Mouse (Mus musculus) gastrocnemius, postnatal 36 days (tissue): ENCODE measurements around the gene Lgals4. TPM values are rescaled to one million over a fixed set of nuclear protein-coding genes. Genes with fewer than 3 reads are reported as not detected.

Source experiments
- DNase-seq, 2 experiments: peaks; one replicate each; pipeline ENCODE4 v3.0.0; 2022
- intact Hi-C: fragments of 180-260 bp; cut with DNase I; formaldehyde crosslinking; loops from one replicate; pipeline ENCODE4 v1.15.1; 2025
- total RNA-seq, 2 experiments: library from RNA; stranded (reverse); gene quantifications; 2 replicates each; pipeline ENCODE4 v1.2.3; 2021

Gene Lgals4
- total RNA-seq, 2 experiments from 2014 or later = 2.5 to 3.1 TPM

DNA sequence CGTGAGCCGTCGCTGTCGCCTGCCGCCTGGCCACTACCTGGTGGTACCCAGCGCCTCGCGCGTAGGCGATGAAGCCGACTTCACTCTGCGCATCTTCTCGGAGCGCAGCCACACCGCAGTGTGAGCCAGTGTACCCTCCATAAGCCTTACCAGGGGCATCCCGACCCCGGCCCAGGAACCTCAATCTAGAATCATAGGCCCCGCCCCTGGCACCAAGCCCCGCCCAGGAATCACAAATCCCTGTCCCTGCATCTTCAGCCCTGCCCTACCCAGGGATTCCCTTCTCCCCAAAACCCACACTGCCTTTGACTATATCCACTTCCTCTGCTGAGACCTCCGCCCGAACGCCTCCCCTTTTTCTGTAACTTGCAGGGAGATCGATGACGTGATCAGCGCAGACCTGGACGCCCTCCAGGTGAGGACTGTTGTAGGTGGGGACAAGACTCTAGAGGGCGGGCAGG is 55.1 kb downstream of the Lgals4 start:
- DNase-seq = no peak
- intact Hi-C loops = no loop called here

Other genes with a start within 250 kb of the Lgals4 start
- gene Samd4b, start 235.7 kb upstream of the Lgals4 start, total RNA-seq = 10 to 100 TPM; 11.6 to 13.9 TPM
- 1 to 10 TPM; 1.8 to 2.5 TPM for gene Pak4, start 235.7 kb upstream of the Lgals4 start, total RNA-seq
- gene Acp7, start 202.5 kb upstream of the Lgals4 start, total RNA-seq = not detected
- gene Fbxo27, start 141.0 kb upstream of the Lgals4 start, total RNA-seq = under 1 TPM; 0.59 to 0.69 TPM
- 1 to 10 TPM; 3.9 to 5.4 TPM for gene Fbxo17, start 117.0 kb upstream of the Lgals4 start, total RNA-seq
- gene Mrps12, start 92.0 kb upstream of the Lgals4 start, total RNA-seq = 10 to 100 TPM; 33.5 to 34.6 TPM
- gene Sars2, start 91.9 kb upstream of the Lgals4 start, total RNA-seq = 10 to 100 TPM; 14.6 to 16.0 TPM
- gene Ccer2, start 77.7 kb upstream of the Lgals4 start, total RNA-seq = not detected
- gene Sirt2, start 67.1 kb upstream of the Lgals4 start, total RNA-seq = 10 to 100 TPM; 85.5 to 86.4 TPM
- gene Nfkbib, start 66.3 kb upstream of the Lgals4 start, total RNA-seq = 10 to 100 TPM; 20.5 to 30.2 TPM
- 1 to 10 TPM; 1.1 TPM for gene Rinl, start 44.9 kb upstream of the Lgals4 start, total RNA-seq
- gene Hnrnpl, start 25.3 kb upstream of the Lgals4 start, total RNA-seq = 100 to 1,000 TPM; 111 to 131 TPM
- gene Ech1, start 8.6 kb upstream of the Lgals4 start, total RNA-seq = 100 to 1,000 TPM; 214 to 252 TPM
- gene Lgals7, start 30.0 kb downstream of the Lgals4 start, total RNA-seq = not detected
- gene Capn12, start 47.6 kb downstream of the Lgals4 start, total RNA-seq = under 1 TPM in 1 of 2 experiments, not detected in 1; 0.15 TPM
- gene Actn4, start 128.5 kb downstream of the Lgals4 start, total RNA-seq = 10 to 100 TPM; 31.6 to 35.1 TPM
- gene Eif3k, start 148.0 kb downstream of the Lgals4 start, total RNA-seq = 100 to 1,000 TPM; 119 to 125 TPM
- under 1 TPM; 0.27 to 0.46 TPM for gene Map4k1, start 148.2 kb downstream of the Lgals4 start, total RNA-seq